Mouse (Mus musculus): ENCODE measurements at regions not wholly inside any gene's neighbourhood (a gene's known extent, or its start where the extent isn't known, plus 50 kb on each side); places are given as distances from the start of the nearest gene placed in this dataset.

GRCm38 (mm10) chr4:152900049-152900448, 422.4 kb upstream of the Kcnab2 start:
- H3K36me3 ChIP-seq (ENCODE audit: control insufficient read depth, insufficient read depth, low read length): no peaks in the 10 kb centered on the region
- 45% methylated on average over 4 of the region's 4 CpGs for WGBS
- peak; percentile 70 for DNase-seq (ENCODE audit: low spot score, missing footprints)

GRCm38 (mm10) chr4:152895076-152895475, 417.4 kb upstream of the Kcnab2 start:
- H3K27me3 ChIP-seq (ENCODE audit: control insufficient read depth, insufficient read depth, low read length): no peaks in the 10 kb centered on the region
- WGBS: 78% methylated on average over 13 of the region's 13 CpGs
- no peak overlapping the region for H3K27ac ChIP-seq (ENCODE audit: low read depth, low read length)
- ATAC-seq (ENCODE audit: low FRiP score) (no peak), DNase-seq (ENCODE audit: low spot score, missing footprints) (no peak)
- no peak overlapping the region for H3K9ac ChIP-seq (ENCODE audit: low read length)
- no peaks in the 10 kb centered on the region for H3K4me1 ChIP-seq (ENCODE audit: control insufficient read depth, insufficient read depth, low read length)
- no peaks in the 10 kb centered on the region for H3K36me3 ChIP-seq (ENCODE audit: control insufficient read depth, insufficient read depth, low read length)
- no peaks in the 10 kb centered on the region for H3K9me3 ChIP-seq (ENCODE audit: control insufficient read depth, low read length)
- H3K4me3 ChIP-seq (ENCODE audit: low read depth, low read length): no peak overlapping the region
- no peak overlapping the region for H3K4me2 ChIP-seq

More at GRCm38 (mm10) chr4:152900049-152900448, 422.4 kb upstream of the Kcnab2 start:
- H3K4me1 ChIP-seq (ENCODE audit: control insufficient read depth, insufficient read depth, low read length): no peaks in the 10 kb centered on the region
- H3K4me3 ChIP-seq (ENCODE audit: low read depth, low read length): no peak overlapping the region
- H3K4me2 ChIP-seq: no peak overlapping the region
- no peak overlapping the region for H3K9ac ChIP-seq (ENCODE audit: low read length)
- H3K27ac ChIP-seq (ENCODE audit: low read depth, low read length): no peak overlapping the region
- ATAC-seq (ENCODE audit: low FRiP score): no peak
- H3K27me3 ChIP-seq (ENCODE audit: control insufficient read depth, insufficient read depth, low read length): no peaks in the 10 kb centered on the region
- H3K9me3 ChIP-seq (ENCODE audit: control insufficient read depth, low read length): no peaks in the 10 kb centered on the region

GRCm38 (mm10) chr4:152892997-152893396, 415.3 kb upstream of the Kcnab2 start:
- Histone ChIP-seq H3K4me2 (no peak overlapping the region), H3K27me3 (ENCODE audit: control insufficient read depth, insufficient read depth, low read length) (no peaks in the 10 kb centered on the region), H3K9me3 (ENCODE audit: control insufficient read depth, low read length) (no peaks in the 10 kb centered on the region), H3K4me3 (ENCODE audit: low read depth, low read length) (no peak overlapping the region), H3K4me1 (ENCODE audit: control insufficient read depth, insufficient read depth, low read length) (no peaks in the 10 kb centered on the region), H3K36me3 (ENCODE audit: control insufficient read depth, insufficient read depth, low read length) (no peaks in the 10 kb centered on the region), H3K9ac (ENCODE audit: low read length) (no peak overlapping the region), H3K27ac (ENCODE audit: low read depth, low read length) (no peak overlapping the region)
- no peak for ATAC-seq (ENCODE audit: low FRiP score)
- no peak for DNase-seq (ENCODE audit: low spot score, missing footprints)
- WGBS: 81% methylated on average over 3 of the region's 3 CpGs

GRCm38 (mm10) chr4:152889211-152889610, 411.5 kb upstream of the Kcnab2 start:
- DNase-seq (ENCODE audit: low spot score, missing footprints): no peak
- H3K9me3 ChIP-seq (ENCODE audit: control insufficient read depth, low read length): no peaks in the 10 kb centered on the region
- no peaks in the 10 kb centered on the region for H3K36me3 ChIP-seq (ENCODE audit: control insufficient read depth, insufficient read depth, low read length)
- no peak overlapping the region for H3K27ac ChIP-seq (ENCODE audit: low read depth, low read length)
- no peaks in the 10 kb centered on the region for H3K4me1 ChIP-seq (ENCODE audit: control insufficient read depth, insufficient read depth, low read length)
- no peak overlapping the region for H3K9ac ChIP-seq (ENCODE audit: low read length)
- H3K4me2 ChIP-seq: no peak overlapping the region
- WGBS: 85% methylated on average over 5 of the region's 5 CpGs
- no peak overlapping the region for H3K4me3 ChIP-seq (ENCODE audit: low read depth, low read length)
- H3K27me3 ChIP-seq (ENCODE audit: control insufficient read depth, insufficient read depth, low read length): no peaks in the 10 kb centered on the region
- no peak for ATAC-seq (ENCODE audit: low FRiP score)

- H3K36me3 ChIP-seq (ENCODE audit: control insufficient read depth, insufficient read depth, low read length): no peaks in the 10 kb centered on the region
- H3K27me3 ChIP-seq (ENCODE audit: control insufficient read depth, insufficient read depth, low read length): no peaks in the 10 kb centered on the region
- H3K9me3 ChIP-seq (ENCODE audit: control insufficient read depth, low read length): no peaks in the 10 kb centered on the region
- no peak overlapping the region for H3K4me3 ChIP-seq (ENCODE audit: low read depth, low read length)
- H3K4me1 ChIP-seq (ENCODE audit: control insufficient read depth, insufficient read depth, low read length): no peaks in the 10 kb centered on the region
- H3K27ac ChIP-seq (ENCODE audit: low read depth, low read length): no peak overlapping the region
- no peak overlapping the region for H3K4me2 ChIP-seq
- no peak overlapping the region for H3K9ac ChIP-seq (ENCODE audit: low read length)
- DNase-seq (ENCODE audit: low spot score, missing footprints) (no peak), ATAC-seq (ENCODE audit: low FRiP score) (no peak)
- WGBS: 76% methylated on average over 14 of the region's 14 CpGs
Measured at GRCm38 (mm10) chr4:152888306-152888705, 410.6 kb upstream of the Kcnab2 start.

- Histone ChIP-seq H3K4me1 (ENCODE audit: control insufficient read depth, insufficient read depth, low read length) (no peaks in the 10 kb centered on the region), H3K4me2 (no peak overlapping the region), H3K27ac (ENCODE audit: low read depth, low read length) (no peak overlapping the region), H3K36me3 (ENCODE audit: control insufficient read depth, insufficient read depth, low read length) (no peaks in the 10 kb centered on the region), H3K4me3 (ENCODE audit: low read depth, low read length) (no peak overlapping the region), H3K9me3 (ENCODE audit: control insufficient read depth, low read length) (no peaks in the 10 kb centered on the region), H3K27me3 (ENCODE audit: control insufficient read depth, insufficient read depth, low read length) (no peaks in the 10 kb centered on the region), H3K9ac (ENCODE audit: low read length) (no peak overlapping the region)
- ATAC-seq (ENCODE audit: low FRiP score) (no peak), DNase-seq (ENCODE audit: low spot score, missing footprints) (no peak)
- 72% methylated on average over 9 of the region's 9 CpGs for WGBS
Measured at GRCm38 (mm10) chr4:152886773-152887172, 409.1 kb upstream of the Kcnab2 start.

GRCm38 (mm10) chr4:152881433-152881930, 403.8 kb upstream of the Kcnab2 start:
- Histone ChIP-seq H3K27me3 (ENCODE audit: control insufficient read depth, insufficient read depth, low read length) (no peaks in the 10 kb centered on the region), H3K4me2 (no peak overlapping the region), H3K9me3 (ENCODE audit: control insufficient read depth, low read length) (no peaks in the 10 kb centered on the region; the same call in 1 of the 2 replicates), H3K4me1 (ENCODE audit: control insufficient read depth, insufficient read depth, low read length) (0 out of 2 replicates have a peak, but pooled peaks cover 2% of the 10 kb centered on the region), H3K4me3 (ENCODE audit: low read depth, low read length) (no peak overlapping the region), H3K9ac (ENCODE audit: low read length) (no peak overlapping the region), H3K27ac (ENCODE audit: low read depth, low read length) (no peak overlapping the region), H3K36me3 (ENCODE audit: control insufficient read depth, insufficient read depth, low read length) (no peaks in the 10 kb centered on the region)
- ATAC-seq (ENCODE audit: low FRiP score) (no peak), DNase-seq (ENCODE audit: low spot score, missing footprints) (no peak)

GRCm38 (mm10) chr4:152880368-152880767, 402.7 kb upstream of the Kcnab2 start:
- no peak for DNase-seq (ENCODE audit: low spot score, missing footprints)
- H3K4me2 ChIP-seq: no peak overlapping the region
- H3K4me1 ChIP-seq (ENCODE audit: control insufficient read depth, insufficient read depth, low read length): 0 out of 2 replicates have a peak, but pooled peaks cover 2% of the 10 kb centered on the region
- no peaks in the 10 kb centered on the region for H3K27me3 ChIP-seq (ENCODE audit: control insufficient read depth, insufficient read depth, low read length)
- H3K9ac ChIP-seq (ENCODE audit: low read length): no peak overlapping the region
- H3K27ac ChIP-seq (ENCODE audit: low read depth, low read length): no peak overlapping the region
- 98% methylated on average over 2 of the region's 2 CpGs for WGBS
- no peak overlapping the region for H3K4me3 ChIP-seq (ENCODE audit: low read depth, low read length)
- no peaks in the 10 kb centered on the region for H3K36me3 ChIP-seq (ENCODE audit: control insufficient read depth, insufficient read depth, low read length)
- no peak for ATAC-seq (ENCODE audit: low FRiP score)
- no peaks in the 10 kb centered on the region; the same call in 1 of the 2 replicates for H3K9me3 ChIP-seq (ENCODE audit: control insufficient read depth, low read length)

- 68% methylated on average over 14 of the region's 14 CpGs for WGBS
- Histone ChIP-seq H3K4me2 (no peak overlapping the region), H3K4me1 (ENCODE audit: control insufficient read depth, insufficient read depth, low read length) (0 out of 2 replicates have a peak, but pooled peaks cover 2% of the 10 kb centered on the region), H3K27ac (ENCODE audit: low read depth, low read length) (no peak overlapping the region), H3K36me3 (ENCODE audit: control insufficient read depth, insufficient read depth, low read length) (no peaks in the 10 kb centered on the region), H3K9me3 (ENCODE audit: control insufficient read depth, low read length) (no peaks in the 10 kb centered on the region; the same call in 1 of the 2 replicates), H3K27me3 (ENCODE audit: control insufficient read depth, insufficient read depth, low read length) (no peaks in the 10 kb centered on the region), H3K4me3 (ENCODE audit: low read depth, low read length) (no peak overlapping the region), H3K9ac (ENCODE audit: low read length) (no peak overlapping the region)
- DNase-seq (ENCODE audit: low spot score, missing footprints): no peak
- peak; percentile 40 for ATAC-seq (ENCODE audit: low FRiP score)
Measured at GRCm38 (mm10) chr4:152878941-152879340, 401.3 kb upstream of the Kcnab2 start.
